Mouse (Mus musculus): ENCODE measurements around the gene Olfr824.
A peak's percentile ranks its signal among the peaks of the same experiment; 100 is the strongest.
"Not testable (repeated sequence)": the region's sequence is repeated elsewhere in the genome, so short reads cannot be mapped to it uniquely, and the experiment has no call there.

The Olfr824 gene

DNA sequence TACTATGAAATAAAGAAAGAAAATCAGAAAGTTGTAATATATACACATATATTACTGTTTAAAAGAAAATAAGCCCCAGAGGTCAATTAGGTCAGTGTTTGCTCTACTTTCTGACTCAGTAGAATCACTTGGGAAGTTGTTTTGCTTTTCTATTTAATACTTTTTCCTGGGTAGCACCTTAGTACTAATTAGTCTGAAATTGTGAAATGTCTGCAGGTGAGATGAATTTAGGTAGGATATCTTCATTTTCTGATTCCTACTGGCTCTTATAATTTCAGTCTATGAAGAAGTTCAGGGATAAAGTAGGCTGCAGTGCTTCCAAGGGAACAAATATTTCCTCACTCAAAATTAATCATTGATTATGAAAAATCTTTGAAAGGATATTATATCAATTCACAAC lies at the start of gene Olfr824:
TSS of gene Olfr824 (minus strand) at position 101 of the 400 bp plus-strand sequence.
- not testable (repeated sequence) for DNase-seq

DNA sequence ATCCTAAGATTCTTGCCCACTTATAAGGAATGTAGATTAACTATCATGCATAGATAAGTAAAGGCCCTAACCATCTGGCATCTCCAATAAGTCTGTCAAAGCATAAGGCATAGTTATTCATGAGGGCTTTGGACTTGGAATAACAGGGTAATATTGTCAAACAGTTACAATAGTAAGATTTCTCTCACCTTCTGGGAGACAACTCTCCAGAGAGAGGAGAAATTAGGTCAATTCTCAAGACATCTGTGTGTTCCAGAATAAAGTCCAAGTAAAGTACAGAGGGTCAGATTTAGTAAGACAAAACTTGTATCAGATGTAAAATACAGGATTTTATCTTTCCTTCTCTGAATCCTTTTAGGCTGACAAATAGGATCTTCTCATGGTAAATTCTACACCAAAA lies 36.9 kb upstream of the Olfr824 start, which contains the start of gene Olfr825:
TSS of gene Olfr825 (minus strand) at position 101 of the 400 bp plus-strand sequence.
- no peak for DNase-seq

DNA sequence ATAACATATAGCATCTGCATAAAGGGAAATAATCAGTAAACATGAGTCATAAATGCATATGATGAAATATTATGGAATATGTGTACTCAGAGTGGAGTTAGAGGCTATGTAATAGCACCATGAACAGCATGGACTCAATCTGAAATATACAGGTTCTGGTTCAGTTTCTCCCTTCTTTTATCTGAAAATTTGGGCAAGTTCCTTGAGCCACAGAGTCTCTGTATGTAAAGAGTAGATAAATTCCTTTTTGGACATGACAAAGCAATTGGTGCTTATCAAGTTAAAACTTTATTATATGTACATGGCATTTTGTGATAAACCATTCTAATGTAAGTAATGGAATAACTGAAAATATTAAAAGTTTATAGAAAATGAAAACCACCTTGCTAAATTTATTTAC lies 35.4 kb upstream of the Olfr824 start:
- no peak for DNase-seq

DNA sequence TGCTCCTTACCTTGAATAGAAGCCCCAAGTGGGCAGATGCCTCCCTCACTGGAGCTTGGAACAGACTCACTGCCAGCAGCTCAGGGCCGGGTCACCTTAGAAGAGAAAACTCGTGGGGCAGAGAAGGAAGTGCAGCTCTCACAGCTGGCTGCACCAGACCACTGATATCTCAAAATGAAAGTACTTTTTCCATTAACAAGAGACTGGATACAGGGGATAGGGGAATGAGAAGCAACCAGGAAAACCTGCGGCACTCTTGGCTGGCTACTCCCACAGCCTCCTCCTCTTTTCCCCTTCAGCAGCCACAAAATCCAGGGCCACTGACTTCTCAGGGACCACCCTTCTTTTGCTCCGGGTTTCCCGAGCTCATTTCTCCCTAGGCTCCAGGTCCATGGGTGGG lies 14.3 kb upstream of the Olfr824 start:
- DNase-seq = no peak

DNA sequence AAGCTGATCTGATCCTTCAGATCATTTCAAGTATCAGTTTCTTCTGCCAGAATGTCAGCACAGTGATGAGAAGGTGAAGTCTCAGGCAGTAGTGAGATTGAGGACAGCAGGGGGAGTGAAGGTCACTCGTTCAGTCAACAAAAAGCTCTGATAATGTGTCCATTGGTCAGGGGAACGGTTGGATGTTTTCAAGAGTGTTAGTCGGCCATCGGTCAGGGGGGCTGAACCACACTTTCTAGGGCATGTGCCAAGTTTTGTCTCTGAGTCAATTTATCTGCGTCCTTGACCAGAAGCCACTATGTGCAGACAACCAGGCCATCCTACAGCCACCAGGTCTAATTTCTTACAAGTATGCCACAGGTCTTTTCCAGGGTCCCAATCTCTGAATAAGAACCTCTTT lies 12.7 kb upstream of the Olfr824 start:
- DNase-seq = not testable (repeated sequence)

DNA sequence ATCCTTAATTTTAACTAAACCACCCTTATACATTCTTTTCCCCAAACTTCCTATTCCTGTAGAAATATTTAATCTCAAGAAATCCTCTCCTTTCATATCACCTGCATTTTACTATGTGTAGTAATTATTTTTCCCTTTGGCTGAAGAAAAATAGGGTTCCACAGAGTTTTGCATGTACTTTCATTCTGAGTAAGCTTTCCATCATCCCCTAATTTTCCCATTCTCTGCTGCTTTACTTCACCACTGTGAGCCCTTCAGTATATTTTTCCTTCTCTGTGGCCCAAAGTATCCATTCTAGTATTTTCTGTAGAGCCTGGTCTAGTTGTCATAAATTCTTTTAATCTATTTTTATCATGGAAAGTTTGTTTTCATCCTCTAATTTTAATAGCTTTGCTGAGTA lies 5.0 kb upstream of the Olfr824 start:
- no peak for DNase-seq

DNA sequence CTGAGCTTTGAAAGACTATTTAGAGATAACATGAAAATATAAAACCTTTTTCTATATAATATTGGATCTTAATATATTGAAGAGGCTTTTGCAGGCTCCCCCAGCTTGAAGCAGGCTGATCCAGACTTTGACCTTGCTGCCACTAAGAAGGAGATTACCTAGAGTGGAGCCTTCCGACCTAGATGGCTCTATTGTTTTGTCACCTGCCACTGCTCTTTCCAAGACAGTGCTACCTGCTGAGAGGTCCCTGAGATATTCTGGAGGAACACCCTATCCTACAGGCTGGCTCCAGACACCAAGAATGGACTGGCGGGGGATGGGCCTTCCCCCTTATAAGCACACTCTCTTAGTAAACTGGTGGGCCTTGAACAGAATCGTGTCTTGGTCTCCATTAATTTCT lies 13.8 kb downstream of the Olfr824 start:
- not testable (repeated sequence) for DNase-seq

DNA sequence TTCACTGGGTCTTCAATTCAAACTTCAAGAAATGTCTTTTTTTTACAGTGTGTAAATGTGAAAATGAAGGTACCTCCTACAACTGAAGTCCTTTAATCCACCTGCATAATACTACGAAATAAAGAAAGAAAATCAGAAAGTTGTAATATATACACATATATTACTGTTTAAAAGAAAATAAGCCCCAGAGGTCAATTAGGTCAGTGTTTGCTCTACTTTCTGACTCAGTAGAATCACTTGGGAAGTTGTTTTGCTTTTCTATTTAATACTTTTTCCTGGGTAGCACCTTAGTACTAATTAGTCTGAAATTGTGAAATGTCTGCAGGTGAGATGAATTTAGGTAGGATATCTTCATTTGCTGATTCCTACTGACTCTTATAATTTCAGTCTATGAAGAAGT lies 14.5 kb downstream of the Olfr824 start, which contains the start of gene Olfr823:
TSS of gene Olfr823 (minus strand) at position 101 of the 400 bp plus-strand sequence.
- DNase-seq = not testable (repeated sequence)

DNA sequence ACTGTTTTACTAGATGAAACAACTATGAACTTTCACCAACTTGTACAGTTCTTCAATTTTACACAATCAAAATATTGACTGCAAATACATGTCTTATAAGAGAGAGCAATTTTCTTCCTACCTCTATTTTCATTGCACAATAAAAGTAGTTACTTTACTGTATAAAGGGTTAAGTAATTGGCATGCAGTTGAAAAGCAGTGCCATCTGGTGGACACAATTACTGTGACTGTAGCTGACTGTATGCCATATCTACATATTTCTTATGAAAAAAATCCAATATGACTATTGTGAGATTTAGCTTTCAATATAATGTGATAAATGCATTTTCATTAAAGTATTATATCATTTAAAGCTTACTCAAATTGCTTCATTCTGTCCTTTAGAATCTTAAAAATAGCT lies 33.7 kb downstream of the Olfr824 start:
- no peak for DNase-seq

DNA sequence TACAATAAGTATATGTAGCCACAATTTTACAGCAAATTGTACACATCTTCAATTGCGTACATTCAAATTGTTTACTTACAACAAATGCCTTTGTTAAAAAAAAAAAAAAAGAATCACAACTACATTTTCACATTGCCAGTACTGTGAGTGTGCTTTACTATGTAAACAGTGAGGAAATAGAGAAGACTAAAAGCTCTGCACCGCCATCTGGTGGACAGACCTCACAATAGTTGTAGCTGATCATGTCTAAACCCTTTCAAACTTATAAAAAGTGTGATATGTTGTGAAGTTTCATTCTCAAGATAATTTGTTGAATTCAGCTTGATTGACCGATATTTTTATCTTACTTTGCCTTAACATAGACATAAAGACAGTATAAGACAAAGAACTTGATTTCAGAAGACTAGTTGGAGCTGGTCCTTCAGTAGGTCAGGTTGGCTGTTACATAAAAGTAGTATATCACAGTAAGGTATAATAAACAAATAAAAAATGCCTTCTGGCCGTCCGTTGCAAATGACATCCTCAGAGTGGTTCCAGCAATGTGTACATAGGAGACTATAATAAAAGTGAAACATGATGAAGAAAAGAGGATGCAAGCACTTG lies 36.9 kb downstream of the Olfr824 start:
- peak; percentile 66 for DNase-seq

All from thymus, postnatal 4 days (tissue).